Mouse (Mus musculus): Measurements from ENCODE around the gene Eef1akmt3. TPM values are rescaled to one million over a fixed set of nuclear protein-coding genes. Genes with fewer than 3 reads are reported as not detected.

Gene Eef1akmt3
- total RNA-seq, 2 experiments from 2014 or later = not detected

Other genes starting within 250 kb of the Eef1akmt3 start
- gene Atp23, start 140.2 kb downstream of the Eef1akmt3 start, total RNA-seq (2014; fragmentation: Nextera tagmentation) = 19.0 and 20.2 TPM in 2 replicates
- gene Atp23, start 140.2 kb downstream of the Eef1akmt3 start, total RNA-seq (2017) = 12.8 and 15.7 TPM in 2 replicates
- gene Ctdsp2, start 62.8 kb downstream of the Eef1akmt3 start, total RNA-seq (2014; fragmentation: Nextera tagmentation) = 53.4 and 62.9 TPM in 2 replicates
- gene Ctdsp2, start 62.8 kb downstream of the Eef1akmt3 start, total RNA-seq (2017) = 21.2 and 21.5 TPM in 2 replicates
- not detected in 2 replicates for gene Avil, start 40.8 kb downstream of the Eef1akmt3 start, total RNA-seq (2014; fragmentation: Nextera tagmentation)
- not detected in 2 replicates for gene Avil, start 40.8 kb downstream of the Eef1akmt3 start, total RNA-seq (2017)
- 32.9 and 52.7 TPM in 2 replicates for gene Tsfm, start 10.7 kb downstream of the Eef1akmt3 start, total RNA-seq (2014; fragmentation: Nextera tagmentation)
- 33.1 and 41.5 TPM in 2 replicates for gene Tsfm, start 10.7 kb downstream of the Eef1akmt3 start, total RNA-seq (2017)
- 40.4 and 47.0 TPM in 2 replicates for gene Mettl1, start 99 bp downstream of the Eef1akmt3 start, total RNA-seq (2014; fragmentation: Nextera tagmentation)
- 25.8 and 36.7 TPM in 2 replicates for gene Mettl1, start 99 bp downstream of the Eef1akmt3 start, total RNA-seq (2017)
- 0.45 TPM in 1 of 2 replicates, not detected in the other for gene Cyp27b1, start 6.7 kb upstream of the Eef1akmt3 start, total RNA-seq (2014; fragmentation: Nextera tagmentation)
- gene Cyp27b1, start 6.7 kb upstream of the Eef1akmt3 start, total RNA-seq (2017) = 0.69 TPM in 1 of 2 replicates, not detected in the other
- not detected in 2 replicates for gene March9, start 18.7 kb upstream of the Eef1akmt3 start, total RNA-seq (2014; fragmentation: Nextera tagmentation)
- not detected in 2 replicates for gene March9, start 18.7 kb upstream of the Eef1akmt3 start, total RNA-seq (2017)
- gene Cdk4, start 22.0 kb upstream of the Eef1akmt3 start, total RNA-seq (2014; fragmentation: Nextera tagmentation) = 721 and 802 TPM in 2 replicates
- gene Cdk4, start 22.0 kb upstream of the Eef1akmt3 start, total RNA-seq (2017) = 568 and 716 TPM in 2 replicates
- gene Tspan31, start 28.8 kb upstream of the Eef1akmt3 start, total RNA-seq (2014; fragmentation: Nextera tagmentation) = 92.4 and 102 TPM in 2 replicates
- 82.5 and 82.6 TPM in 2 replicates for gene Tspan31, start 28.8 kb upstream of the Eef1akmt3 start, total RNA-seq (2017)
- gene Agap2, start 33.8 kb upstream of the Eef1akmt3 start, total RNA-seq (2014; fragmentation: Nextera tagmentation) = 26.3 and 27.2 TPM in 2 replicates
- gene Agap2, start 33.8 kb upstream of the Eef1akmt3 start, total RNA-seq (2017) = 18.8 and 34.4 TPM in 2 replicates
- gene Os9, start 79.6 kb upstream of the Eef1akmt3 start, total RNA-seq (2014; fragmentation: Nextera tagmentation) = 73.3 and 80.0 TPM in 2 replicates
- 202 and 218 TPM in 2 replicates for gene Os9, start 79.6 kb upstream of the Eef1akmt3 start, total RNA-seq (2017)
- 288 and 308 TPM in 2 replicates for gene B4galnt1, start 123.7 kb upstream of the Eef1akmt3 start, total RNA-seq (2014; fragmentation: Nextera tagmentation)
- gene B4galnt1, start 123.7 kb upstream of the Eef1akmt3 start, total RNA-seq (2017) = 141 and 161 TPM in 2 replicates
- gene Slc26a10, start 139.1 kb upstream of the Eef1akmt3 start, total RNA-seq (2014; fragmentation: Nextera tagmentation) = 0.15 TPM in 1 of 2 replicates, not detected in the other
- 0.26 and 0.88 TPM in 2 replicates for gene Slc26a10, start 139.1 kb upstream of the Eef1akmt3 start, total RNA-seq (2017)
- 3.2 TPM in 1 of 2 replicates, not detected in the other for gene Arhgef25, start 148.6 kb upstream of the Eef1akmt3 start, total RNA-seq (2014; fragmentation: Nextera tagmentation)
- gene Arhgef25, start 148.6 kb upstream of the Eef1akmt3 start, total RNA-seq (2017) = 0.15 and 0.95 TPM in 2 replicates
- gene Dtx3, start 154.2 kb upstream of the Eef1akmt3 start, total RNA-seq (2014; fragmentation: Nextera tagmentation) = 51.9 and 54.4 TPM in 2 replicates
- 17.9 and 19.9 TPM in 2 replicates for gene Dtx3, start 154.2 kb upstream of the Eef1akmt3 start, total RNA-seq (2017)
- 12.1 and 13.6 TPM in 2 replicates for gene Pip4k2c, start 170.1 kb upstream of the Eef1akmt3 start, total RNA-seq (2014; fragmentation: Nextera tagmentation)
- 7.6 and 13.8 TPM in 2 replicates for gene Pip4k2c, start 170.1 kb upstream of the Eef1akmt3 start, total RNA-seq (2017)
- 1.4 TPM in 1 of 2 replicates, not detected in the other for gene Kif5a, start 221.8 kb upstream of the Eef1akmt3 start, total RNA-seq (2014; fragmentation: Nextera tagmentation)
- gene Kif5a, start 221.8 kb upstream of the Eef1akmt3 start, total RNA-seq (2017) = 0.30 and 0.31 TPM in 2 replicates
- gene Dctn2, start 224.9 kb upstream of the Eef1akmt3 start, total RNA-seq (2014; fragmentation: Nextera tagmentation) = 62.3 and 72.1 TPM in 2 replicates
- 80.4 and 83.9 TPM in 2 replicates for gene Dctn2, start 224.9 kb upstream of the Eef1akmt3 start, total RNA-seq (2017)
- 53.3 and 72.1 TPM in 2 replicates for gene Mbd6, start 247.5 kb upstream of the Eef1akmt3 start, total RNA-seq (2014; fragmentation: Nextera tagmentation)
- gene Mbd6, start 247.5 kb upstream of the Eef1akmt3 start, total RNA-seq (2017) = 4.1 TPM in 2 replicates

Measured in granulocyte monocyte progenitor cell, adult 5-6 weeks (primary cell).